Mouse (Mus musculus) limb, embryonic 11.5 days (tissue): Measurements from ENCODE around the gene Ankrd17. TPM values are rescaled to one million over a fixed set of nuclear protein-coding genes. Genes with fewer than 3 reads are reported as not detected.

Source experiments
- ATAC-seq: fragments of 200-750 bp; cut with Nextera tagmentation; 2 replicates; pipeline ENCODE4 v1.8.0; 2017; ENCODE audit warnings: low read depth; ENCODE audit not compliant: insufficient number of reproducible peaks, low FRiP score, low TSS enrichment
- DNase-seq: peaks from one replicate; pipeline ENCODE4 v3.0.0-alpha.2; 2015; ENCODE audit warnings: low spot score
- H3K27ac ChIP-seq: fragments of 300-500 bp; sonication (generic); replicated peaks from 2 replicates; pipeline ENCODE4 v1.5.1; 2014; ENCODE audit warnings: low read depth, mild to moderate bottlenecking, low read length
- H3K27me3 ChIP-seq: fragments of 300-500 bp; sonication (generic); 2 replicates; pipeline ENCODE4 v1.6.1; 2014; ENCODE audit warnings: mild to moderate bottlenecking, low read length, mixed read lengths; ENCODE audit not compliant: control insufficient read depth, insufficient read depth
- H3K36me3 ChIP-seq: fragments of 300-500 bp; sonication (generic); 2 replicates; pipeline ENCODE4 v1.6.1; 2014; ENCODE audit warnings: mild to moderate bottlenecking, low read length, moderate library complexity, mixed read lengths; ENCODE audit not compliant: control insufficient read depth, insufficient read depth
- H3K4me1 ChIP-seq: fragments of 300-500 bp; sonication (generic); 2 replicates; pipeline ENCODE4 v1.6.1; 2014; ENCODE audit warnings: low read length, mixed read lengths; ENCODE audit not compliant: control insufficient read depth, insufficient read depth
- H3K4me2 ChIP-seq: fragments of 300-500 bp; sonication (generic); 2 replicates; pipeline ENCODE4 v1.6.1; 2014; ENCODE audit warnings: low read depth, mild to moderate bottlenecking, moderate library complexity; ENCODE audit not compliant: severe bottlenecking
- H3K4me3 ChIP-seq: fragments of 300-500 bp; sonication (generic); 2 replicates; pipeline ENCODE4 v1.5.1; 2014; ENCODE audit warnings: low read depth, low read length
- H3K9ac ChIP-seq: fragments of 300-500 bp; sonication (generic); 2 replicates; pipeline ENCODE4 v1.6.1; 2014; ENCODE audit warnings: mild to moderate bottlenecking, low read length
- H3K9me3 ChIP-seq: fragments of 300-500 bp; sonication (generic); 2 replicates; pipeline ENCODE4 v1.6.1; 2016; ENCODE audit warnings: low read length; ENCODE audit not compliant: control insufficient read depth
- WGBS: fragments of 180-500 bp; shearing (Covaris S2); extraction: QIAGEN DNeasy Blood & Tissue Kit; methylation state at CpG from one replicate; pipeline ENCODE4 v1.1.7; 2014; 5-methylcytosine and 5-hydroxymethylcytosine counted together
- polyA plus RNA-seq: library from polyadenylated mRNA; unstranded; fragments of >200 nt; fragmentation: Nextera tagmentation; extraction: Ambion mirVana; gene quantifications from 2 replicates; pipeline ENCODE4 v1.2.1, GENCODE M21; 2014

The Ankrd17 gene
- polyA plus RNA-seq, 1 experiment from 2014 or later = 33.3 TPM

- no peak for ATAC-seq
- no peaks in the 10 kb centered on the region for H3K36me3 ChIP-seq
- H3K27me3 ChIP-seq = no peaks in the 10 kb centered on the region
- no peaks in the 10 kb centered on the region for H3K4me1 ChIP-seq
- no peak overlapping the region for H3K4me2 ChIP-seq
- no peak overlapping the region for H3K9ac ChIP-seq
- WGBS = 79% methylated on average over 4 of the region's 4 CpGs
- no peak overlapping the region for H3K4me3 ChIP-seq
- no peaks in the 10 kb centered on the region for H3K9me3 ChIP-seq
- no peak overlapping the region for H3K27ac ChIP-seq
- no peak for DNase-seq
Observed at GRCm38 (mm10) chr5:90381458-90381857, 15.1 kb upstream of the Ankrd17 start.

- no peaks in the 10 kb centered on the region for H3K4me1 ChIP-seq
- no peaks in the 10 kb centered on the region for H3K27me3 ChIP-seq
- DNase-seq = no peak
- WGBS = 86% methylated on average over 4 of the region's 4 CpGs
- H3K36me3 ChIP-seq = no peaks in the 10 kb centered on the region
- H3K27ac ChIP-seq = no peak overlapping the region
- no peak overlapping the region for H3K9ac ChIP-seq
- no peak overlapping the region for H3K4me2 ChIP-seq
- H3K4me3 ChIP-seq = no peak overlapping the region
- no peak for ATAC-seq
- H3K9me3 ChIP-seq = no peaks in the 10 kb centered on the region
Observed at GRCm38 (mm10) chr5:90373708-90374107, 7.3 kb upstream of the Ankrd17 start.

- WGBS = 88% methylated on average over 5 of the region's 5 CpGs
- DNase-seq = no peak
- Histone ChIP-seq H3K27ac (no peak overlapping the region), H3K4me1 (no peaks in the 10 kb centered on the region), H3K4me2 (no peak overlapping the region), H3K36me3 (no peaks in the 10 kb centered on the region), H3K4me3 (no peak overlapping the region), H3K9me3 (no peaks in the 10 kb centered on the region), H3K27me3 (no peaks in the 10 kb centered on the region), H3K9ac (no peak overlapping the region)
- ATAC-seq = no peak
Observed at GRCm38 (mm10) chr5:90370401-90370800, 4.0 kb upstream of the Ankrd17 start.

GRCm38 (mm10) chr5:90367067-90367303 lies 608 bp upstream of the Ankrd17 start, which contains the start of gene Gm9958:
Gm9958 (plus strand) TSS chr5:90367204.
- under 1% methylated on average over 7 of the region's 7 CpGs for WGBS

GRCm38 (mm10) chr5:90365141-90365951 lies 1.0 kb downstream of the Ankrd17 start:
- 0 out of 2 replicates have a peak, but pooled peaks cover 5% of the 10 kb centered on the region for H3K4me1 ChIP-seq
- H3K4me3 ChIP-seq = peak overlapping the region; percentile 92
- no peaks in the 10 kb centered on the region for H3K36me3 ChIP-seq
- H3K27ac ChIP-seq = peak overlapping the region; percentile 98
- H3K27me3 ChIP-seq = no peaks in the 10 kb centered on the region
- WGBS = under 1% methylated on average over 48 of the region's 61 CpGs
- H3K9me3 ChIP-seq = no peaks in the 10 kb centered on the region
- H3K4me2 ChIP-seq = peak overlapping the region; percentile 69
- H3K9ac ChIP-seq = peak overlapping the region; percentile 95
- ATAC-seq (peak; percentile 49), DNase-seq (peak; percentile 68)

More at GRCm38 (mm10) chr5:90367067-90367303, 608 bp upstream of the Ankrd17 start, which contains the start of gene Gm9958:
- H3K9ac ChIP-seq = peak within 1 kb of the TSS; percentile 95
- H3K27me3 ChIP-seq = no peaks in the 10 kb centered on the region
- H3K36me3 ChIP-seq = no peaks in the 10 kb centered on the region
- peak within 1 kb of the TSS; percentile 92 for H3K4me3 ChIP-seq
- no peak for ATAC-seq
- peak within 1 kb of the TSS; percentile 69 for H3K4me2 ChIP-seq
- DNase-seq = no peak
- H3K27ac ChIP-seq = peak within 1 kb of the TSS; percentile 98
- no peaks in the 10 kb centered on the region for H3K9me3 ChIP-seq
- H3K4me1 ChIP-seq = 0 out of 2 replicates have a peak, but pooled peaks cover 5% of the 10 kb centered on the region

- H3K4me2 ChIP-seq = peak overlapping the region; percentile 69
- H3K9me3 ChIP-seq = no peaks in the 10 kb centered on the region
- no peaks in the 10 kb centered on the region for H3K27me3 ChIP-seq
- peak overlapping the region; percentile 92 for H3K4me3 ChIP-seq
- 8% methylated on average over 6 of the region's 6 CpGs for WGBS
- H3K4me1 ChIP-seq = 0 out of 2 replicates have a peak, but pooled peaks cover 5% of the 10 kb centered on the region
- no peak for ATAC-seq
- H3K27ac ChIP-seq = no peak overlapping the region
- peak; percentile 60 for DNase-seq
- peak overlapping the region; percentile 95 for H3K9ac ChIP-seq
- H3K36me3 ChIP-seq = no peaks in the 10 kb centered on the region
Observed at GRCm38 (mm10) chr5:90364526-90364925, 1.9 kb downstream of the Ankrd17 start.

GRCm38 (mm10) chr5:90355824-90356223 lies 10.6 kb downstream of the Ankrd17 start:
- no peaks in the 10 kb centered on the region for H3K36me3 ChIP-seq
- H3K4me1 ChIP-seq = no peaks in the 10 kb centered on the region
- DNase-seq (no peak), ATAC-seq (no peak)
- H3K4me2 ChIP-seq = no peak overlapping the region
- H3K9me3 ChIP-seq = no peaks in the 10 kb centered on the region
- no peak overlapping the region for H3K27ac ChIP-seq
- no peak overlapping the region for H3K9ac ChIP-seq
- 92% methylated on average over 3 of the region's 3 CpGs for WGBS
- H3K4me3 ChIP-seq = no peak overlapping the region
- H3K27me3 ChIP-seq = no peaks in the 10 kb centered on the region

- no peak overlapping the region for H3K27ac ChIP-seq
- H3K9ac ChIP-seq = no peak overlapping the region
- DNase-seq (no peak), ATAC-seq (no peak)
- no peaks in the 10 kb centered on the region for H3K4me1 ChIP-seq
- no peak overlapping the region for H3K4me2 ChIP-seq
- H3K36me3 ChIP-seq = no peaks in the 10 kb centered on the region
- H3K27me3 ChIP-seq = no peaks in the 10 kb centered on the region
- H3K9me3 ChIP-seq = no peaks in the 10 kb centered on the region
- H3K4me3 ChIP-seq = no peak overlapping the region
- WGBS = 95% methylated on average over 4 of the region's 4 CpGs
Observed at GRCm38 (mm10) chr5:90353552-90354317, 12.6 kb downstream of the Ankrd17 start.
